Mouse (Mus musculus) layer of hippocampus, adult 18-20 months (tissue): ENCODE measurements at regions not wholly inside any gene's neighbourhood (a gene's known extent, or its start where the extent isn't known, plus 50 kb on each side); places are given as distances from the start of the nearest gene placed in this dataset.

ENCODE experiments used
- DNase-seq, 2 experiments: peaks; one replicate each; pipeline ENCODE4 v3.0.0; 2022; ENCODE audit warnings: low spot score in 2 of 2

DNA sequence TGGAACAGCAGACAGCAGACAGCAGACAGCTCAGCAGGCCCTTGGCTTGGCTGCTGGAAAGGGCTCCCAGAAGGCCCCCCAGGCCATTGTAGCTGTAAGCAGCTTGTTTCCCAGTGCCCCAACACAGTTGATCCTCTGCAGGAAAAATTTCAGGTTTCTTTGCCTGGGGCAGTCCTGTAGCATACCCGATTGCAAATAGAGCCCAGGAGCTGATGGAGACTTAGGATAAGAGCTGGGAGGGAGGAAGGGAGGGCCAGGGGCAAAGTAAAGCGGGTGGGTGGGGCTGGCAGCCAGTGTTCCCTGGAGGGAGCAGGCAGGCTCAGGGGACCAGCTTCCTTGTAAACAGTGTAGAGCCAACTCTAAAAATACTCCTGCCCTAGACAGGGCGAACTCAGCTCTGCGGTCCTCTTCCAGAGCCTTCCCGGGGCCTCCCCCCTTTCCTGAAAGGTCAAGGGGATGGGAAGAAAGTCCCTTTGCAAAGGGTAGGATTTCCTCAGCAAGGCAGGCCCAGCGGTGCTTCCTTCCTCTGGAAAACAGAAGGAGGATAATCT, 101.8 kb upstream of the Jun start:
- no peak for DNase-seq

DNA sequence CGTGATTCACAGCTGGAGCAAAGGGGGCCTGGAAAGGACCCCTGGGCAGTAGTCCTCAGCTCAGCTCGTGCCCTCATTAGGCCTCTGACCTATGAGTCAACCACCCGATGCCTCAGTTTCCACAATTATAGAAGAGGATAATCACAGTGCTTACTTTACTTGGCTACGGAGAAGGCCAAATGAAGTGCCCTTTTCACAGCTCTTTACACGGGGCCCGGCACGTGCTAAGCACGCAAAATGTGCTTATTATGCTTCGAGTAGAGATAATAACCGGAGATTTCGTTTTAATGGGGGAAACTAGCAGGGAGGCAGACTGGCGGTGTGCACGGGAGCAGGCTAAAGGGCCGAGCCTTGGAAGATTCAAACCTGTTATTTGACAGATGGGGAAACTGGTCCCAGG, 102.4 kb upstream of the Jun start:
- no peak for DNase-seq

DNA sequence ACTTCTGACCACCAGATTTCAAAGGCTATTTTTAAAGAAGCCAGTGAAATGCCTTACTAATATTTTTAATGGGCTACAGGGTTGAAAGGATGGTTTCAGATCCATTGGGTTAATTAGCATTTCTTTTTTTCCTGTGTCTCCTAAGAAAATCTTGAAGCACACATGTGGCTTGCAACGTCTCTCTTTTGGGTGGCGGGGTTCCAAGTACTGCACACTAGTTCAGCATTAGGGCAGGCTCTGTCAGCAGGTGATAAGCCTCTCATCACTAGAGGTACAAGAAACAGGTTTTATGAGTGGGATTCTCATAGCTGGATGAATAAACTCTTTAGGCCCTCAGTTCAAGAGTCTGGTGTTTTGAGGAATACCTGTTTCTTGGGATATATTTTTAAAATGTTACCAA, 103.2 kb upstream of the Jun start:
- no peak for DNase-seq

DNA sequence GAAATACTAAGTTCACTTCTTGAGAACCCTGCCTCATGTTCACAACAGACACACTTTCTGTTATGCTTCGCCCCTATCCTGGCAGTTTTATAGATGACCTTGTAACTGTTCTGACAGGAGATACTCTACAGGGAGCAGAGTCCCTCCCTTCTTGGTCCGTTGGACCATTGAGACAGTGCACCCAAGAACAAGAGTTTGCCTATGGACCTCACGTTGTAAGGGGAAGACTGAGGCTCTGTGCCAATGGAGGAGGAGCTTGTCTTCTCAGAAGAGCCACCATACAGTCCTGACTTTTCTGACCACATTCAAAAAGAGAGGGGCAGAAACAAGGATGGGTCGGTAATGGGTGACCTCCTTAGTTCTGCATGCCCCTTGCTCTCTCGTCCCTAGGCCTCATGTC, 103.8 kb upstream of the Jun start:
- no peak for DNase-seq

DNA sequence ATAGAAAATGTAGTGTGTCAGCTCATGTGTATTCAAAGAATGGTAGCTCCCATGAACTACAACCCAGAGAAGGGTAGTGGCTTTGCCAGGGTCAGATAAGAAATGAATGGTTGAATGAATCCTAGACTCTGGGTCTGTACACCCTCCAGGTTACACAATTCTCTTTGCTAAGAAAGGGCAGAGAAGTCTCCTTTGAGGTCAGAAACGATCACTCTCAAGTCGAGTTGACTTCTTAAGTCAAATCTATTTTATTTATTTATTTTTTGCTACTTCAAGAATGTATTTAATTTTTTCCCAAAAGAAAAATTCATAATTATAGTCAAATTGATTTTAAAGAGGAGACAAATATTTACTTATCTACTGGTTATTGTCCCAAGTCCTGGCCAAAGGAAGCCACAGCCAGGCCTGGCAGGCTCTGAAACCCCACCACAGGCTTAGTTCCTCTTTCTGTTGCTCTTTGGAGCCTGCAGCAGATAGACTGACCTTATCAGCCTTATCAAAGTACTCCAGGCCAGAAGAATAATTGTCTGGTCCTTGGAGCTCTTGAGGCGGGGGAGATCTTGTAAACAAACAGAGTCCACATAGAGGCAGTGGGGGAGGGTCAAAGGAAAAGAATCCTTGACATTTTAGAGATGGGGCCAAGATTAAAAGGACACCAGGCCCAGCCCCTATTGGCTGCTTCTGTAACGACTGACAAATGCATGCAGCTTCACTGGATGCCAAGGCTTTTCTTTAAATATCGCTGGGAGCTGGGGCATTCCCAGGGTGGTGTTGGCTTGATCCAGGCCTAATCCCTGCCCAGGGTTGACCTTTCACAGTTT, 104.6 kb upstream of the Jun start:
- DNase-seq, result no peak

DNA sequence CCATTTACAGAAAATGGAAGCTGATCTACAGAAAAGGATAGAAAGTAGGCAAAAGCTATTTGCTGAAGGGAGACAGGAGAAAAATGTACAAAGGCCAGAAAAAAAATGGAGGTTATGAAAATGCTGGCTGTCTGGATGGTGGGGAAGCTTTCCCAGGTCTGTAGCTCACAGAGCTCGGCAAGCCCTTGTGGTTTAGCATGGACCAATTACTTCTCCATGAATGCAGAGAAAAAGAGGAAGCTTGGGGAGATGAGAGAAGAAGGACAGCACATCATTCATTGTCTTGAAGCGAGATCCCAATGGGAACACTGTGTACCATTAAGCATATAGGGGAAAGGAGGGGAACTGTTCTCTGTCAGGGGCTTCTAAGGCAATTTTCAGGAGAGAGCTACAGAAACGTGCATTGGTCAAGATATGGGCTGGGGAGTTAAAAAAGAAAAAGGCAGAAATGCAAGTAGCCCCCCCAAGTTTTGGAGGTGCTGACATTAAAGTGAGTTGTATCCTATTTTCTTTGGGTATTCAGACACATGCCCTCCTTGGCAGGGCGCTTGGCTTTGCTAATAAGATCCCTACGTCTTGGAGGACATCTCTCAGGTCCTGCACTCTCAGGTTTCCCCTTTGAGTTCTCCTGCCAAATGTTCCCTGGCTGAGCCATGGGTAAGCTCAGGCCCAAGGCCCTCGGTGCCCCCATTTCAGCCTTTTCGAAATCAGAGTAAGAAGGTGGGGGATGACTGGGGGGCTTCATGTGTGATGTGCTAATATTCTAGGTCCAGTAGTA, 105.8 kb upstream of the Jun start:
- no peak for DNase-seq

DNA sequence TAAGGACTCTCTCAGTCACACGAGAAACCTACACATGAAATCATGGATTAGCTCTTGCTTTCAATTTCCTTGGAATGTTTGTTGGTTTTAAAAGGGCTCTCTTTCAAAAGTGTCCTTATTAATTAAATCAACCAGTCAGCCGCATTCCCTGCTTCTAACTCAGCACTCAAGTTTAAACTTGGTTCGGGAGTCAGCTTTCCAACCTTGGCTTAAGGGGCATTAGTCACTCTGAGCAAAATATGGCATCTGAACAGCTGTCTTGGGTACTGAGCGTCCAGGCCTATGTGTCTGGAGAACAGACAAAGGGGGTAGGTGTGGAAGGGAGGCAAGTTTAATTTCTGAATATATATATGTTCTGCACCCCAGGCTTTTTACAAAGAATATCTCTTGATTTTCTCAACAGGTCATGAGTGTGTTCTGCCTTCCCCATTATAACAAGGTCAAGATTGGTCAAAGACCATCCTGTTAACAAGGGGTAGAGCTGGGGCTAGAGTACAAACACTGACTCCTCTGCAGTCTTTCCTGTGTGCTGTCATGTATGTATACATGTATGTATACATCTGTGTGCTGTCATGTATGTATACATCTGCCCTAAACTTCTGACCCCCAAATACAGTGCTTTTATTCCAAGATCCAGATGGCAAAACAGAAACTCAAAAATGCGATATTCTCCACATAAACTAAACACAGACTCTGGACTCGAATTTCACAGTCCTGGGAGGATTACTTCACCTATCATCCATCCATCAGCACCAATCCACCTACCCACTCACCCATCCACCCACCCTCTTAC, 106.8 kb upstream of the Jun start:
- DNase-seq, result no peak

DNA sequence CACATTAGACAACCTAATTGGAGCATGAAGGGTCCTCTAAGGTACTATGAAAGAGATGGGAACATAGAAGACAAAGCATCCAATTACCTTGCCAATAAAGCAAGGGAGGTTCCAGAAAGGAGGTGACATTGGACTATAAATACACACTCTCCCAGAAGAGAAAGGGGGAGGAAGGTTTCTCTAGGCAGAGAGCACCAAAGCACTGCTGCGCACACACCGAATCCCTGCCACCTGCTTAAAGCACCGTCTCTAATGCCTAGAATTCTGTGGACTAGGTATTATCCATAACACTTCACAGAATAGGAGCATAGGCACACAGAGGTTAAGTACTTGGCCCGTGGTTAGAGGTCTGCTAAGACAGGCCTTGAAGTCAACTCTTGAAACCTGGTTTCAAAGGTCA, 107.8 kb upstream of the Jun start:
- no peak for DNase-seq

DNA sequence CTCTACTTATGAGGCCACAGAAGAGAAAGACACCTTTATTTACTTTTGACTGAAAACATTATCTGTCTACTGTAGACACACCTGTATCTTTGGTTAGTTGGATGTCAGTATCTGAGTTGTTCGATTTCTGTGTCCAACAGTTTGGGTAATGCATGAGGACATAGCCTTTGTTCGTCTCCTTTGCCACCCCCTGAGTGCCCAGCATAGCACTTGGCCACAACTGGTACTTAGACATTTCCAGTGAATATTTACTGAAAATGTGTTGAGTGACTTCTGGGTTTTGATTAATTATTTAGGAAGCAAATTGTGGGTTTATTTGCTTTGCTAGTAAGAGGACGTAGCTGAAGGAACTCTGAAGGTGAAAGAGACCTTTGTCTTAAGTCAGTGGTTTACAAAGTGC, 108.4 kb upstream of the Jun start:
- DNase-seq, result no peak

DNA sequence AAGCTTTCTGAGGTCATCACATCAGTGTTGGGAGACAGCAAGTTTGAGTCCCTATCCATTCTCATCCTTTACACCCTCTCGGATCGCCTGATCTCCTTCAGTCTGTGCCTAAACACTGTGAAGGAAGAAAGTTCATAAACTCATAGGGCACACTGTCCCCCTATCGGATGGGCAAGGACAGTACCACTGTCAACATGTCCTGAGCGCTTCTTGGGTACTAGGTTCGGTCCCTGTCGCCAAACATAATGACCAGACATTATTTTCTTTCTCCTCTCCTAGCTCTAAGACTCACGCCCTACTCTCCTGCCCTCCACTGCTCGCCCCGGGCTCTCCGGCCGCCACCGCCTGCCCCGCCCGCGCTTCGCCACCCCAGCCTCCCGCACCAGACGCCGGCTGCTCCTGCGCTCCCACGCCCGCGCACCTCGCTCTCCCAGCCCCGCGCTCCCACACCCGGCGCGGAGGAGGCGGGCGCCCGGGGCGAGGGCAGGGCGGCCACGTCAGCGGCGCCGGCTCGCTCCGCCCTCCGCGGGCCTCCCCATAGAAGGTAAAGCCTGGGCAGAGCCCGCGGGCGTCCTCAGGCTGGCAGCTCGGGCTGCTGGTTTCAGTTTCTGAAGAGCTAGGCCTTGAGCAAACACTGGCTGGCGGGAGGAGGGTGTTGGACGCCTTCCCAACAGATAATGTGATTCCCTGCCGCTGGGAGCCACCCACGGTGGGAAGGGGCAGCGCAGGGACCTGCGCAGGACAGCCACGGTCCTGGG, 109.1 kb upstream of the Jun start:
- DNase-seq, result peak; percentile 73 to 89

DNA sequence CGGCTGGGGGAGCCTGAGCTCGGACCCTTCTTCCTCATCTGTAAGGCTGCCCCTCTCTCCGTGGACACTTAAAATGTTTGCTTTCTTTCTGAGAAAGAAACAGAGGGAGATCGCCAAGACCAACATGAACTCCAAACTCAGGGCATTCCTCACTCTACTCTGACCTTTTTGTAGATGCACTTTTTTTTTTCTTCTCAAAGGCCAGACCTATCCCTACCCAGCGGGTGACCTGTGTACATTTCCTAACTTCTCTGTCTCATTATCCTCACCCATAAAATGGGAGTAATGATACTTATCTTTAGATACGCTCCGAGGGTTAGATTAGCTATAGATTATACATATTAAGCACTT, 109.6 kb upstream of the Jun start:
- DNase-seq, result no peak

DNA sequence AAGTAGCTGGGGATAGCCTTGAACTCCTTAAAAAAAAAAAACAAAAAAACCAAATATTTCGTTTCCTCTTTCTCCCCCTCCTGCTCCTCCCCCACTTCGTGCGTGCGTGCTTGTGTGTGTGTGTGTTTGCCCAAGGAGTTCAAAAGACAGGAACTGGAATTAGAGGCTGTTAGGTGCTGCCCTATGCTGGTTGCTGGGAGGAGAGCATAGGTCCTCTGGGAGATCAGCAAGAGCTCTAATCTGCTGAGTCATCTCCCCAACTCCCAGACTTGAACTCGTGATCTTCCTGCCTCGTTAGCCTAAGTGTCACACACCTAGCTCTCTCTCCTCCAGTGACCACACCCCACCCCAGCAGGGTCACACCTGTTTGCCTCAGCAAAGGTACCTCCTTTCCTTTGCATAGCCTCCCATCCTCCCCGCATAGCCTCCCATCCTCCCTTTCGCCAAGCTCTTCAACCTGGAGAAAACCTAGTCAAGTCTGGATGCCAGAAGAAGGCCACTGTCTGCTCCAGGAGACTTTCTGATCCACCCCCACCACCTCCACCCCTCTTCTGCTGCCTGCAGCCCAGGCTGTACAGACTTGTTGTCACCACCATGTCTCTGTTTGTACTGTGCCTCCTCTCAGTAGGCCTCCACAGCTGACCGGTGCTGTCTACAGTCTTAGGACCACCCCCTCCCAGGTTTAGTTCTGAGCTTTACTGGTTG, 110.5 kb upstream of the Jun start:
- no peak for DNase-seq

DNA sequence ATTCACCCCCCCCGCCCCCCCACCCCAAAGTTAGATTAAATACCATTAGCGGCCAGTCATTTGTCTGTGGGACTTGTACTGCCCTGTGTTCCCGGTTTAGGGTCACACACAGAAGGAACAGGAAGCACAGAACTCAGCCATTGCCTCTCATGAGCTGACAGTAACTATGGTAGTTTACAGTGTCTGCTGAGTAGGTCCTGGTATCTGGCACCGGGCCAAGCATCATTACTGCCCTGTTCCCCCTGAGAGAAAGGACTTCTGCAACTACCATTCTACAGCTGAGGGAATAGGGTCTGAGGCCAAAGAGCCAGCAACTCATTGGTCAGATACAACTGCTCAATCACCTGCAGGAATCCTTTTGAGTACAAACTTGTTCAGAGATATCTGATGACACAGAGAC, 111.4 kb upstream of the Jun start:
- no peak for DNase-seq

DNA sequence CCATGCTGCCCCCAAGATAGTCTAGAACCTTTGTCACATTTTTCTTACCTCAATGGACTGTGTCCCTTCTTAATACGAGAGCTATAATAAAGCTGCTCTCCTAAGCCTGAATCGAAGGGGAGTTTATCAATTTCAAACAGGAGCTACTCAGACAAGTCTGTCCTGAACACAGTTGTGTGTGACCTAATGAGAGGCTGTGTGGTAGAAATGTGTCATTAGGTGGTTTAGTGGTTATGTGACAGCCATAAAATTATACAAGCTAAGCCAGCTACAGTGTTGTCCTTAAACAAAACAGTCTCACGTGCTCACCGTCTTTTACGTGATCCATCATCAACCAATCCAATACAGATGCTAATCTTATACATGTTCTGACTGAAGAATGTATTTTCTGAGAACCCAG, 114.5 kb upstream of the Jun start:
- no peak for DNase-seq

DNA sequence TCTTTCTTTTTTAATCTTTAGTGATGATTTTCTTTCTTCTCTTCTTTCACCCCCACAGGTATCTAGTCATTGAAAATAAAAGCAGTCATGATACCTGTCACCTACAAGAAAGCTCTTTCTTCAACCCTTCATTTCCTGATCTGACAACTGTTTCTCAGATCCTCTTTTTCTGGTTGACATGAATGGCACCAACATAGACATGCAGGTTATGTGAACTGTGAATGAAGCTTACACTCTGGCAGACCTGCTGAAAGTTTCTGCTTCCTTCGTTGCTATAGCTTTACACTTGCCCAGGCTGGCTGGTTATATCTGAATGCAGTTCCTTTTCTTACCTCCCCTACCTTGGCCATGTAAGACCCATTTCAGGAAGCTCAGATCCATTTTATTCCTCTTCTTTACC, 115.2 kb upstream of the Jun start:
- no peak for DNase-seq

DNA sequence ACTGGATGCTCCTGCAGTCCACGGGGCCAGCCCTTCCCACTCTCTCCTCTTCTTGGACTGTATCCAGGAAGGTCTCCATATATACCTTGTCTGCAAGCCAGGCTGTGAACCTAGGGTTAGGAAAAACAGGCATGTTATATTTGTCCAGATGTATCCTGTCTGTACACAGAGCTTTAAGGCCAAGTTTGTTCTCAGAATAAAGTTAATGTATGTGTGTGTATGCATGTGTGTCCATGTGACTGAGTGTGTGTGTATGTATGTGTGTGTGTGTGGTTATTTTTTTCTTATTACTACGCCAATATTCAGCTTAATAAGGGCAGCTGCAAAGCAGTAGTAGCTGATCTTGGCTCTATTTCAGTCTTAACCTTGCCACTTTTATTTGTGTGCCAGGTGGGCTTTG, 117.7 kb upstream of the Jun start:
- no peak for DNase-seq

DNA sequence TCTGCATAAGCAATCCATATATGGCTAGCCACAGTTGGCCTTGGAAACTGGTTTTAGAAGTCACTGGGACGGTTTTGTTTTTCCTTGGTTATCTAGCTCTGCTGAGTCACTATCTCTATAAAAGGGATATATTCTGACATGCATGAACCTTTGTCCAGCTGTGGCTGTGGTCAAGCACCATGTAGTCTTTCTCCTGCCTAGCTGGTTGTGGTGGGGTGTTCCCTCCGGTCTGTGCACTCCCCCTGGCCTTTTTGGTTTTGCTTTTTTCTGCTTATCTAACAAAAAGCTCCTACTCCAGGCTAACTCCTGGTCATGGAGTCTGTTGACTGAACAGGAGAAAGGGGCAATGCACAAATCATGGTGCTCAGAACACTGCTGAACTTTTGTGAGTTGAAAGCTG, 125.7 kb upstream of the Jun start:
- DNase-seq, result no peak

DNA sequence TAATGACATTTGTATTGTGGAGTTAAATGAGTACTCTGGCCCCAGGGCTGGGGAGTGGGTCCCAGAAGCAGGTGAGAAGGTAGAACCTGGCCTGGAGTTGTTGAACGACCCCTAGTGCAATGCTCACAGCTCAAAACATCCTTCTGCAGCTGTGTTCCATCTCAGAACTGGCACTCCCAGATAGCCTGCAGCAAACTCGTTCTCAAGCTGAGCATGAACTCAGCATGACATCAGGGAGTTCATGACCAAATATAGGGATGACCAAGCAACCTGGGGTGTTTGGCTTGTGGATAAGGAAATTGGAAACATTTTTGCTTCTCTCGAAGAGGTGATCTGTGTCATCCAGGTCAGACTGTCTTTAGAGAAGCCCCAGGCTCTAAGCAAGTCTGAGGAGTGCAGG, 126.4 kb upstream of the Jun start:
- no peak for DNase-seq

DNA sequence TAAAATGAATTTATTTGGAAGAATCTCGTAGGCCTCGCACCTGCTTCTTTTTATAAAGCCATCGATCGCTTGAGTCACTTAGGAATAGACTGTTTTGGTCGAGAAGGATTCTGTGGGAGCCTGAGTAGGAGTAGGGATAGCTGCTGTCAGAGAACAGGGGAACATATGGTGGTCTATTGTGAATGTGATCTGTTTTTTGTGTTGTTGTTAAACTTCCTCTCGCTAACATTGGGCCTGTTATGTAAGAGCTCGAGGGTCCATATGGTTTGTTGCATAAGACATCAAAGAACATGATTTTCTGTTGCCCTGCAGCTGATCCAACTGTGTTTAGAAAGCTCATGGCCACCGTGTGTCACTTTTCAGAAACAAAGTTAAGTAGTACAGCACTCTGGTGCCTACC, 126.9 kb upstream of the Jun start:
- peak; percentile 78 to 95 for DNase-seq

DNA sequence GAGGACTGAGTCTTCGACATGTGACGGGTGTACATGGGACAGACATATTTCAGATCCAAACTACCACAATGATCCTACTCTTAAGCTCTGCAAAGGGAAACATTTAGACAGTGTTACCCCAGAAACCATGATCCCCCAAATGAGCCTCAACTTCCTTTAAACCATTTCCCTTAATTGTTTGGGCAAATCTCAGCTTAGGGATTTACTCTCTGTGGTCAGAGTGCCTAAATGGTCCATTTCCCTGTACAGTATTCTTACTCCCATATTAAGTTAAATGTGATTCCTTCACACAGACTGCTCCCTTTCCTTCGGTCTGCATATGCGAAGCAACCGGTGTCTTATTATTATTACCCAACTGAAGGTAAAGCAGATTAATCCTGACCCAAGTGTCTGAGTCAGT, 128.4 kb upstream of the Jun start:
- DNase-seq, result no peak

DNA sequence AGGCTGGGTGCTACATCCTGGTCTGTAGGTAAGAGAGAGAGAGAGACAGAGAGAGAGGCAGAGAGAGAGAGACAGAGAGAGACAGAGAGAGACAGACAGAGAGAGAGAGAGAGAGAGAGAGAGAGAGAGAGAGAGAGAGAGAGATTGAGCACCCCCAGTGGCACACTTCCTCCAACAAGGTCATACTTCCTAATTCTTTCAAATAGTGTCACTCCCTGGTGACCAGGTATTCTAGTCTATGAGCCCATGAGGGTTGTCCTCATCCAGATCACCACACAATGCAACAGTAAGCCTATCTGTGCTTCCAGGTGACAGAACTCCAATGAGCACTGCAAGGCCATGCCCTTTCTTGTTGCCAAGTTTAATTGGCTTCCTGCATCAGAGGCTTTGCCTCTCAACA, 129.0 kb upstream of the Jun start:
- DNase-seq, result no peak
